Mouse (Mus musculus): ENCODE measurements around the gene Smc1b. TPM values are rescaled to one million over a fixed set of nuclear protein-coding genes. Genes with fewer than 3 reads are reported as not detected.

Smc1b gene
- polyA plus RNA-seq, 3 experiments from 2014 or later: 0.36 TPM; not detected in 2

DNA sequence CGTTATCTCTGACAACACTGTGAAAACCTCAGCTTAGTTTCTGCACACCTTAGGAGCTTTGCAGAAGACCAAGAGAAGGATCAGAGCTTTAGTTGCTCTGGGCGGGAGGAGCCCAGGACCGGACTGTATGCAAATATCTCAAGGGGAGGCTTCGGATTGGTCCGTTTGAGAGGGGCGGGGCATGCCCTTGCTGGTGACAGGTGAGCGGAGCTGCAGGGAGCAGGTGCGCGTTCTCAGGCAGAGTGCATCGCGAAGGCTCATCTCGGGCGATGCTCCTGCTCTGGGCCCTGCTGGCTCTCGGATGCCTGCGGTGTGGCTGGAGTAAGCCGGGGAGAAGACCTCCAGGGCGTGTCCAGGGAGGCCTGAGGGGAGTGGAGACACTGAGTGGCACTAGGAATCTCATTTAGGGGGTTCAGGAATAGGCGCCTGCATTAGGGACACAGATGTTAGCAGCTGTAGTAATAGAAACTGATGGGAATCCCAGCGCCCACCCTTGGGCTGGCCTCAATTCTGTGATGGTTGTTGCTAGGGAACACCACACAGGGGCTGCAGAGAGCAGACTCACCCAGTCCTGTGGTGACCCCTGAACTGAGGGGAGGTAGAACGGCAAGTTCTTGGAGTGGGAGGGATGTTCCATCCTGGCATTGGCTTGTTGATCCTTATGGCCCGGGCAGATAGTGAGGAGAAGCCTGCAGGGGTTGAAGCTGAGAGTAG lies 114.7 kb downstream of the Smc1b start, which contains the start of gene Upk3a:
Upk3a (plus strand) TSS at position 191 of the 714 bp plus-strand sequence.
- no peak for ATAC-seq

DNA sequence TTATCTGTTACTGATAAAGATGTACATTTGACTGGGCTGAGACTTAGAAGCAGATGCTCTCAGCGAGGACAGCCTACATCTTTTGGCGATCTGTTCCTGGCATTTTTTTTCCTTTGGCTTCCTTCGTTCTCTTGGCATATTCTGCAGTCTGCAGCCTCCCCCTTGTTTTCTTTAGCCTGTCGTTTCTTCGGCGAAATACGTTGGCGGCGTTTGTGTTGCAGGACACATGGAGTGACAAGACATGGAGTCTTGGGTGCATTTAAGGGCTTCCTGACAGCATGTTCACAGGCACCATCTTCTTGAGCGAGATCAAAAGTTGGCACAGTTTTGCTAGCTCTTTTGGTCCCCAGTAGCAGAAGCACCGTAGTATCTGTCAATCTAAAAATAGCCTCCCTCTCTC lies 116.0 kb downstream of the Smc1b start:
- ATAC-seq: no peak

Other genes with a start within 250 kb of the Smc1b start
- gene Gm29666, start 211.9 kb downstream of the Smc1b start, polyA plus RNA-seq (2017; shearing (Covaris generic)): under 1 TPM; 0.55 to 0.63 (median 0.63) TPM
- gene Nup50, start 208.6 kb downstream of the Smc1b start, polyA plus RNA-seq (2017; shearing (Covaris generic)): 10 to 100 TPM; 18.8 to 32.6 (median 20.8) TPM
- gene 5031439G07Rik, start 143.4 kb downstream of the Smc1b start, polyA plus RNA-seq (2017; shearing (Covaris generic)): 1 to 10 TPM; 1.1 to 1.9 (median 1.3) TPM
- not detected for gene Upk3a, start 114.8 kb downstream of the Smc1b start, polyA plus RNA-seq (2017; shearing (Covaris generic))
- gene Fam118a, start 103.0 kb downstream of the Smc1b start, polyA plus RNA-seq (2017; shearing (Covaris generic)): 10 to 100 TPM; 27.4 to 43.6 (median 41.6) TPM
- gene Ribc2, start 114 bp upstream of the Smc1b start, polyA plus RNA-seq (2017; shearing (Covaris generic)): not detected
- not detected for gene Fbln1, start 74.0 kb upstream of the Smc1b start, polyA plus RNA-seq (2017; shearing (Covaris generic))
- gene Atxn10, start 204.3 kb upstream of the Smc1b start, polyA plus RNA-seq (2017; shearing (Covaris generic)): 100 to 1,000 TPM; 104 to 140 (median 107) TPM